Mouse (Mus musculus) lung, postnatal 36 days (tissue): ENCODE data around the gene Mrpl24.
"Not testable (repeated sequence)": the region's sequence is repeated elsewhere in the genome, so short reads cannot be mapped to it uniquely, and the experiment has no call there.

Experiments used
- DNase-seq: peaks from one replicate; pipeline ENCODE4 v3.0.0; 2022; ENCODE audit warnings: mixed read lengths

Mrpl24 gene

DNA sequence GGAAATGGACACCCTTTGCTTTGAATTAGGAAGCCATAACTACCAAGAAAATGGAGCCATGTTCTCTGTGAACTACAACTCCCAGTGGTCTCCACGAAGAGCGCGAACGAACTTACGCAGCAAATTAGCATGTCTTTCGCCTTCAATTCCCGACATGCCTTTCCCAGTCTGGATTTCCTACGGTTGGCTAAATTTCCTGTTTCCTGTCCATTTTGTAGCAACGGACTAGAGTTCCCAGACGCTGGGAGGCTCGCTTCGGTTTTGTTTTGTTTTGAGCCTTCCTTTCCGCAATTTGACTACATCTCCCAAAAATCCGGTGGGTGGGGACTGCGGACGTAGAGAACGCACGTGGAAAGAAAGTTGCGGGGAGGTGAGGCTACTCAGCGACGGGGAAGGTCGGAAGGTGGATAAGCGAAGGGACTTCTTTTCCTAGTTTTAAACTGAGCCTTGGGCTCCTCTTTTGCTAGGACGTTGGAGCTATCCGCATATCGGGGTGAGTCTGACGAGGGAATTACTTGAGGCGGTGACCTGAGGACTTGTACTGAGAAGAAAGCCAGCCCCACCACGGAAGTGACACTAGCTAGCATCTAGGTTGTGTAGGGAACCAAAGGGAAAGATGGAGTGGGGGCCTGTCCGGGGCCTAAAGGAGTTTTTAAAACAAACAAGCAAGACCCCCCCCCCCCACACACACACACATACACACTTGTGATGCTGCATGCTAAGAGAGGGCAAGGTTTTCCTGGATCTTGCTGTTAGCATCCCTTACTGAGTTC is at the start of gene Mrpl24:
Gene Mrpl24 (plus strand): TSS at position 171 of the 773 bp plus-strand sequence.
- peak; percentile 95 for DNase-seq

DNA sequence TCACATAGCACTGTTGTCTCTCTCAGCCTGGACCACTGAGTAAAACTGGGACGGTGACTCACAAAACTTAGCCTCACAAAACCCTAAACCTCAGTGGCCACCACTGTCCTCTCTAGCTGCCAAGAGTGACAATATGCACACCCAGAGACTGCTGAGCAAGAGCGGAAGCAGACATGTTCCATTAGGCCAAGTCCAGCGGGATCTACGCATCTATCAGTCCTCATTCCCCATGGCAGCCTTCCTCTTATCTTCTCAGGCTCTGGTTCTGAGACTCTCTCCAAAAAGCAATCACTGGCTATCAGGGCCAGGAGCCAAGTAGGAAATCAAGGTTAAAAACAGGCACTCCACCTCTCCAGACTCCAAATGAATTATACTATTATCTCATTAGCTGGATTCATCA is 41.6 kb upstream of the Mrpl24 start:
- no peak for DNase-seq

DNA sequence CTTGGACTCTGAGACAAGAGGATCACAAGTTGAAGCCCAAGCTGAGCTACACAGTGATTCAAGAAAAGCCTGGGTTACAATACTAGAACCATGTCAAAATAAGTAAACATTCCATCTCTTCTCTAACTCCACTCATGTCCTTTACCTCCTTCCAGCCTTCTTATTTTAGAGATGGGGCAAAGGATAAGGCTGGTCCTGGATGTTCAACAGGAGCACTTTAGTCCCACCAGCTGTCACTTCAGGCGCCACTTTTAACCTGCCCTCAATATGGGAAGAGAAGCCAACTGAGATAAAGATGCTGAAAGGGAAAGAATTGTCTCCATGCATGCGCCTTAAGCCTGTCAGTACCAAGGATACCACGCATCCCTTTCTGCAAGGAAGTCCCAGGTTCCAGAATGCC is 35.0 kb upstream of the Mrpl24 start:
- DNase-seq: no peak

DNA sequence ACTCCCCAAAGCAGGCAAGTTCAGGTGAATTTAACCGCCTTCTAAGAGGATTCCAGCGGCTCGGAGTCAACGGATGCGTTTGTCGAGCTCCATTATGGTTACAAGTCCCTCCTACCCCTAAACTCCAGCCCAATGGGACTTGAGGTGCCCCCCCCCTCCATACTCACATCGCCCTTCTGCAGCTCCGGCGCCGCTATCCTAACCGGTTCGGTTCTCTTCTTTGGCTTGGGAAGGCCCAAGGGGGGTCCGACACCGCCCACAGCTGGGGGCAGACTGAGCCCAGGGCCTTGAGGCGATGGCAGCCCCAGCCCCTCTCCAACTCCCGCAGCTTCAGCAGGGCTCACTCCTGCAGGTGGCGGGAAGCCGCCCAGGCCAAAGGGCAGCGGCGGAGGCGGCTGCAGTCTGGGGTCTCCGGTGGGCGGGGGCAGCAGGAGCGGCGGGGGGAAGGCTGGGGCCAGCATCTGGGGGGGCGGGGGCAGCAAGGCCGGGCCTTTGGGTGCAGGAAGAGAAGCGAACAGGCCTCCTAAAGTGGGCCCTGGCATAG is 34.5 kb upstream of the Mrpl24 start:
- DNase-seq: no peak

DNA sequence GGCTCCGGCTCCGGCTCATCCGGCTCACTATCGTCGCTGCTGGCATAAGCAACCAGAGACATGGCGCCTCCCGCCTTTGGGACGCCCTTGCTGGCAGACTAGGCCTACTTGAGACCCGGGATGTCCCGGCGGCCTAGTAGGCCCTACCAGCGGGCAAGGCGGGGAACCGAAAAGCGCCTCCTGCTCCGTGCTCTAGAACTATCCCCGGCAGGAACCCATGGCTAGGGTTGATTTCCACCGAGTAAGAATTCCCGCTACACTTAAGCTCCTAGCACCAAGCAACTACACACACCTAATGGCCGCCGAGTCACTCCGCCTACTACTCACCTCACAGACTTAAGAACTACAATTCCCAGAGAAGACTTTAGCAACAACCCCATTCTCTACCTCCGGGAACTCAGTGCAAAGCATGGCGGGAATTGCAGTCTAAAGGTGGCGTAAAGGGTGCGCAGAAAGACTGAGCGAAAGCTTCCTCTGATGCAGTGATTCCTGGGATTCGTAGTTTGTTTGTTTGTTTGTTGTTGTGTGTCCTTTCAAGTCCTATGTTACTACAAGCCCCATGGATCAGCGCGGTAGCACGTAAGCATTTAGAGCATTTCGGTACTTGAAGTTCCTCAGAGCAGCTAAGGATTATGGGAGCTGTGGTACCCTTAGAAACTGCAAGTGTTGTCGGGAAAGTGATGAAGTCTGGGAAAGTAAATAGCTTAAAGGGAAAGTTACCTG is 33.9 kb upstream of the Mrpl24 start, which contains the start of gene Prcc:
Gene Prcc (minus strand): TSS at position 328 of the 723 bp plus-strand sequence.
- peak; percentile 99 for DNase-seq

DNA sequence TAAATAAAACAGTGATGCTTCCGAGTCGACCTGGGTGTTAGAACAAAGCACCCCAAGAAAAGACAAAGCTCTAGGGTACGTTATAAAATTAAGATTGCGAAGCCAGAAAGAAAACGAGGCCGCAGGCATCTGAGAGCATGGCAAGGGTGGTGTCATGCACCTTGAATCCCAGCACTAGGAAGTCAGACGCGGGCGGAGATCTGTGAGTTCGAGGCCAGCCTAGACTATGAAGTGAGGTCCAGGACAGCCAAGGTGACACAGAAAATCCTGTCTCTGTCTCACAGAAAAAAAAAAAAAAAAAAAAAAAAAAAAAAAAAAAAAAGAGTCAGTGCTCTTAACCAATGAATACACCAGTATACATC is 33.3 kb upstream of the Mrpl24 start:
- no peak for DNase-seq

DNA sequence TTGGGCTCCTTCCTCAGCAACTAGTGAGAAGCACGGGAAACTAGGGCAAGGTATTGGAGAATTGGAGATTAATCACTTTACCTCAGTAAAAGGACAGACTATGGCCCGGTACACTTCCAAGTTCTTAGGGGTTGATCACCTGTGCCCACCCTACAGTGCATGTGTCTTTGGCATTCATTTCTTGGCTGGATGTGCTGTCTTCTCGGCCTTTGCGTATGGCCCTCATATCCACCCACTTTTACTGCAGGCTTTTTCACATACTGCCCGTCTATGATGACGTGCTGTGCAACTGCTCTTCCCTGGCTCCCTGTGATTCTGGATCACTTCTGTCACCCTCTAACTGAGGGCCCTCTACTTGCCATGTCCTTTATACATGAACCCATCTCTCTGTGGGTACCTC is 32.9 kb upstream of the Mrpl24 start:
- DNase-seq: no peak

DNA sequence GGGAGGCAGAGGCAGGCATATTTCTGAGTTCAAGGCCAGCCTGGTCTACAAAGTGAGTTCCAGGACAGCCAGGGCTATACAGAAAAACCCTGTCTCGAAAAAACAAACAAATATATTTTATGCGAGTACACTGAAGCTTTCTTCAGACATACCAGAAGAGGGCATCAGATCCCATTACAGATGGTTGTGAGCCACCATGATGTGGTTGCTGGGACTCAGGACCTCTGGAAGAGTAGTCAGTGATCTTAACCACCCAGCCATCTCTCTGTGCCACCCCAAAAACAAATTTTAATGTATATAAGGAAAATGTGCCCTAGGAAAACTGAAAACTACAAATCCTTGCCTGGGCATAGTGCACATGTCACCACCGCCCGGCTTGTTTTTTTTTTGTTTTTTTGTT is 31.9 kb upstream of the Mrpl24 start:
- DNase-seq: not testable (repeated sequence)

DNA sequence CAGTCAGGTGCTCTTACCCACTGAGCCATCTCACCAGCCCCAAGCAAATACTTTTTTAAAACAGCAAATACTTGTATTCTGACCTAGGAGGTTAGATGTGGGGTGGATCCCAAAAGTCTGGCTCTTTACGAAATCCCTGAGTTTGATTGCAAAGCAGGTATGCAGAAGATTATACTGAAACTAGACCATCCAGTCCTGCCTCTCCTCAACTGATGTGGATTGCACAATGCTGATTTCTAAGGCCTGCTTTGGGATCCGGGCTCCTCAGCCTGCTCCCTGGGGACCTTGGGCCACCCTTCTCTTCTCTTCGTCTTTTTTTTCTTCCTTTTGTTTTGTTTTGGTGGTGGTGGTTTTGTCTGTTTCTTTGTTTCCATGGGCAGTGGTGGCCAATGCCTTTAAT is 27.8 kb upstream of the Mrpl24 start:
- no peak for DNase-seq

DNA sequence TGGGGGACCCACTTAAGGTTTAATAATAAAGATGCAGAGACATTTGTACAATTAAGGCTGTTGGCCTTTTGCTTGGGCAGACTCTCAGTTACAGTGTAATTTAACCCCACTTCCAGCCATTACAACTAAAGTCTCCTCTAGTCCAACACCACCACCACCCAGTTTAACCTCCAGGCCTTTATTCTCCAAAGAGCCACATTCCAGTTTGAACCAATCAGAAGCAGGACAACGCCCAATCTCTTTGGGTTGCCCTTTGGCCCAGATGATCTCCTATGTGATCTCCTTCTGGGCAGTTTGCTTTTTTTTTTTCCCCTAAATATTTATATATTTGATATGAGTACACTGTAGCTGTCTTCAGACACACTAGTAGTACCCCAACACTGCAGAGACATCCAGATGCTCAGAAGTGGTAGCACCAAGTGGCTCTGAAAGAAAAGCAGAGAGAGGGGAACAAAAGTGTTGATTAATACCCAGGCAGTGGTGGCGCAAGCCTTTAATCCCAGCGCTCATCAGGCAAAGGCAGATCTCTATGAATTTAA is 25.9 kb upstream of the Mrpl24 start:
- no peak for DNase-seq

DNA sequence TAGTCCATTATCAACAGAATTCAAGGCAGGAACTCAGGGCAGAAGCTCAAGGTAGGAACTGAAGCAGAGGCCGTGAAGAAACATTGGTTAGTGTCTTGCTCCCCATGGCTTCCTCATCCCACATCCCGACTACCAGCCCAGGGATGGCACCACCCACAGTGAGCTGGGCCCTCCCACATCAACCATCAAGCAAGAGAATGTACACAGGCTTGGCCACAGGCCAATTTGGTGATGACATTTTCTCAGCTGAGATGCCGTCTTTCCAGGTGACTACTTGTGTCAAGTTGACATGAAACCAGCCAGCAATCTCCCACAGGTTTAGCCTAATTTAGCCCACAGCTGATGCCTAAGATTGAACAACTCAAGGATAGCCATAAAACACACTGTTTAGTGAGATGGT is 20.0 kb upstream of the Mrpl24 start:
- no peak for DNase-seq

DNA sequence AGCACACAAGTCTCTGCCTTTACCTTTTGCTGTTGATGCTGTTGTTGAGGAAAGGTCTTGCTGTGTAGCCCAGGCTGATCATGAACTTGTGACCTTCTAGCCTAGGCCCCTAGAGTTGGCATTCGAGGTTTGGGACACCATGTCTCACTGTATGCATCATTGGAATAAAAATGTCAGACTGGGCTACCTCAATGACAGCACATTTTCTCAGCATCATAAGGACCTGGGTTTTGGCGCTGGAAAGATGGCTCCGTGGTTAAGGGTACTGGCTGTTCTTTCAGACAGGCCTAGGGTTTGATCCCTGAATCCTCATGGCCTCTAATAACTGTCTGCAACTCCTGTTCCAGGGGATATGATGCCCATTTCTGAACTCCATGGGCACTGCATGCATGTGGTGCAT is 19.5 kb upstream of the Mrpl24 start:
- DNase-seq: no peak

DNA sequence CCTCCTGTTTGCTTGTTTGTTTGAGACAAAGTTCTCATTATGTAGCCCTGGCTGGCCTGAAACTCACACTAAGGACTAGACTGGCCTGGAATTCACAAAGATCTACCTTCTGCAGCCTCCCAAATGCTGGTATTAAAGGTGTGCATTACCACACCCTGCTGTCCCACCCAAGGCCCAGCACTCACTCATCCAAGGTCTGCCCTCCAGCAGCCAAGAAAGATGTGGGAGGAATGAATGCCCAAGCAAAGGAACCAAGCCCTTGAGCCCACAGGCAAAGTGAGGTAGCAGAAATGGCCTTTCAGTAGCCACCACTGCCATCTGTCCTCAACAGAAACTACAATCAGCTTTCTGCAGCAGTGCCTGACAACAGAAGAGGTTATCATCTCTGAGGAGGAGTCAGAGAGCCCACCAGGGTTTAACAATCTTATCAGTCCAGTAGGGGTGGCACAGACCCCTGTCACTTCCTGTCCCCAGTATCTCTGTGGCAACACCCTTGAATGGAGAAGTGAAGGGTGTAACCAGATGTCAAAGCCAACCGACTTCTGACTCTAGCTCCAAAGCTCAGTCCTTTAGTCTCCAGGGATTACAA is 18.2 kb upstream of the Mrpl24 start:
- DNase-seq: no peak

DNA sequence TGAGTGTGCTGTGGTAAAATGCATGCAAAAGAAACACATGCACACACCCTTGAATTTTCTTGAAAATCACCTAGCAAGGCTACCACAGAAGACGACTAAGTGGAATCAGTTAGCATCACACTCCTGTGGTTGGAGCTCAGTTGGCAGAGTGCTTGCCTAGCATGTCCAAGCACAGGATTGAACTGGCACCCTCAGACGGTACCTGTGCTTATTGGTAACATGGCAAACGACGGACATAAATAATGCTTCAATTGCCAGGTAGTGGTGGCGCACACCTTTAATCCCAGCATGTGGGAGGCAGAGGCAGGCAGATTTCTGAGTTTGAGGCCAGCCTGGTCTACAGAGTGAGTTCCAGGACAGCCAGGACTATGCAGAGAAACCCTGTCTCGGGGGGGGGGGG is 17.3 kb upstream of the Mrpl24 start:
- not testable (repeated sequence) for DNase-seq

DNA sequence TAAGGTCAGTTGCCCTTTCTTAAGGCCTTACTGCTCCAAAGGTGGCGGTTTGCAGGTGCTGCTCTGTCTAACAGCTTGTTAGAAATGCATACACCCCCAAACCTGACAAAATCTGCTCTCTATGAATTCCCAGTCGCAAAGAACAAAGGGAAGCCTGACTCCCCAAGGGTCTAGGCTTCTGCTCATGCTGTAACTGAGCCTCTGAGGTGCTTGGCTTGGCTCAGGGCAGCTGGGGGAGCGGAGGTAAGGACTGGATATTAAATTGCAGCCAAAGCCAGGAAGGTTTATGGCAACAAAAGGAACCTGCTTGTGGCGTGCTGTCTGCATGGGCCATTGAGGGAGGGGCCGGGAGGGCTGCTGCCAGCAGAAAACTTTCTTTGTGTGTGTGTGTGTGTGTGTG is 15.5 kb upstream of the Mrpl24 start:
- no peak for DNase-seq

DNA sequence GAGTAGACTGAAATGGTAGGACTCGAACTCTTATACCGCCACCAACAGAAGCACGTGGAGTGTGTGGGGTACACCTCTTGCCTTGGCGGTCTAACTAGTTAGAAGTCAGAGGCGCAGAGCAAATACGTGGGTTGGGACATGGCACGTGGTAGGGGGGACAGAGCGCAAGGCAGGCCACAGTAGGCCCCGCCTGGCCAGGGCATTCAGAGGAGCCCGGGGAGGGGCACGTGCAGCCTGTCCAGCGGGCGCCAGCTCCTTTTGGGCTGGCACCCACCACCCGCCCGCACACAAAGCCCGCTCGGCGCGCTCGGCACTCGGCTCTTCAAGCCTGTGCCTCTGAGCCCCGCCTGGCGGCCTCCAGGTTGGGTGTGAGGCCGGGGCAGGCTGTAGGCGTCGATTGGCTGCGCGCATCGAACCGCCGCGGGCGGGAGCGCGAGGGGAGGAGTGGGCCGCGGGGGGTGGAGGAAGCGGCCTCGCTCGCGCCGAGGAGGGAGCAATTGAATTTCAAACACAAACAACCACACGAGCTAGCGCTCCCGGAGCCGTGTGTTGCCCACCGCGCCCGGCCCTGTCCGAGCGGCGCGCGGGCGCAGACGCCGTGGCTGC is 13.3 kb upstream of the Mrpl24 start, which contains the start of gene Hdgf:
Gene Hdgf (plus strand): TSS at position 442 of the 606 bp plus-strand sequence.
- DNase-seq: peak; percentile 97

DNA sequence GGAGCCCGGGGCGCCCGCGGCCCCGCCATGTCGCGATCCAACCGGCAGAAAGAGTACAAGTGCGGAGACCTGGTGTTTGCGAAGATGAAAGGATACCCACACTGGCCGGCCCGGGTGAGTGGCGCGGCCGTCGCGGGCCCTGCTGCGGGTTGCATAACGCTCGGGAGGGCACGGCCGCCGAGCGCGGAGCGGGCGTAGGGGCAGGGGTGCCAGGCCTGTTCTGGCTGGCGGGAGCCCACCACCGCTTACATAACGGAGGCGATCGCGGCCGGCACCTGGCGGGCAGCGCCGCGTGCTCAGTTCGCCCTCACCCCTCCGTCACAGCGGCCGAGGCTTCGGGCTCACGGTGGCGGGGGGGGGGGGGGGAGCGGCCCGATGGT is 12.7 kb upstream of the Mrpl24 start:
- peak; percentile 42 for DNase-seq

DNA sequence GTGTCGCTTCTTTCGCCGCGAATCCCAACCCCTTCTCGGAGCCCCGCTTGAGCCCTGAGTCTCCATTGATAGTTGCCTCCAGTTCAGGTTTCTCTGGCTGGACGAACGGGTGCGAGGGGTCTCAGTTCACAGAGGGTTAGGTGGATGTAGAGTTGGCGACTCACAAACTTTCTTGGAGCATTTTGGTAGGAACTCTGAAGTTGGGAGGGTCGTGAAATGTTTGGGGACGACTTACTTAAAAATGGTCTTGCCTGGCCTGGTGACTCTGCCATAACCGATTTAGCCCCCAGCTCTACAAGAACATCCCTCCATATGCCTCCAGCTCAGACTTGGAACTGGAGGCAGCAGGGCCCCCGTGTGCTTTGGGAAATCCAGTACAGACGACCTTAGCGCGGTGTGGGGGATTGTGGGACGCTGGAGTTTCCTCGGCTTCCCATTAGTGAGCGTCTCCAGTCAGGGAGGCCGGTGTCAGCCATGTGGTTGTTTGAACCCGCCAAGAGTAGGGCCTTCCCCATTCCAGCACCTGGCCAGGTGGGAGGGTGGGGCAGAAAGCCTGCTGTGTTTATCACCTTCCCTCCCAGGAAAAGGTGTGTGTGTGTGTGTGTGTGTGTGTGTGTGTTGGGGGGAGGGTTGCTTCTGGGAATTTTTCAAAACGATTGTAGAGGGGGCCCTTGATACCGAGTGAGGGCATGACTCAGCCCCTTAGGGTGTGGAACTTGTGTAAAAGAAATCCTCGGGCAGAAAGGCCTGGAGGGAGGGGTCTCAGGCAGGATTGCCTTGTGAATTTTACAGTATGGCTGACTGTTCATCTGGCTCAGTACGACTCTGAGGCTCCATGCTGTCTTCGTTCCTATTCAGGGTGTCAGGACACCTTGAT is 12.1 kb upstream of the Mrpl24 start:
- peak; percentile 77 for DNase-seq

DNA sequence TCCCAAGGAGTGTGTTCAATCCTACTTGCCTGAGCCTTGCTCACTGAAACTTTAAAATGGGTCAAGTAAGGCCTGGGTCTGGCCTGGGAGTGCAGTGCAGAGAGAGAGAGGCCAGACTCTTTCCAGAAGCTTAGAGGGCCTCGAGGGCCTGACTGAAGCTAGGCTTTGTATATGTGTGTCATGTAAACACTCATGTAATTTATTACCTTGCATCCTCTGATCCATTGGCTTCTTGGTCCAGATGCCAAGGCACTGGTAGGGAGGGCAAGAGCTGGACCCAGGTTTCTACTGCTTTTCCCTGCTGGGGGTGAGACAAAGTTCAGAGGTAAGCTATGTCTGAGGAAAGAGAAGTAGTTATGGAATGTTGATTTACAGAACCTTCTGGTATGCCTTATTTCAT is 11.4 kb upstream of the Mrpl24 start:
- no peak for DNase-seq

DNA sequence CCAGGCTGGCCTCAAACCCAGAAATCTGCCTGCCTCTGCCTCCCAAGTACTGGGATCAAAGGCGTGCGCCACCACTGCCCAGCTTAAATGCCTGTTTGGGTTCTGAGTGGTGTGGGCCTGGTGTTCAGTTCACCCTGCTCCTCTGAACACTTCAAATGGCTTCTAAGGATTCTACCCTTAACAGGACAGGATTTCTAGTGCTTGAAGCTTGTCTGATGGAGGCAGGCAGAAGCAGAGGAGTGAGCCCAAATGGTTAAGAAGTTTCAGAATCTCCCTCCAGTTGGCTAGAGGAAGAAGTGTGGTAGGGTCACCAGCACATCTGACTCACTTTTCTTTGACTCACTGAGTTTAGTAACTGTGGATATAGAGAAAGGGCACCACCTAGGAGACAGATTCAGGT is 9.9 kb upstream of the Mrpl24 start:
- DNase-seq: no peak

DNA sequence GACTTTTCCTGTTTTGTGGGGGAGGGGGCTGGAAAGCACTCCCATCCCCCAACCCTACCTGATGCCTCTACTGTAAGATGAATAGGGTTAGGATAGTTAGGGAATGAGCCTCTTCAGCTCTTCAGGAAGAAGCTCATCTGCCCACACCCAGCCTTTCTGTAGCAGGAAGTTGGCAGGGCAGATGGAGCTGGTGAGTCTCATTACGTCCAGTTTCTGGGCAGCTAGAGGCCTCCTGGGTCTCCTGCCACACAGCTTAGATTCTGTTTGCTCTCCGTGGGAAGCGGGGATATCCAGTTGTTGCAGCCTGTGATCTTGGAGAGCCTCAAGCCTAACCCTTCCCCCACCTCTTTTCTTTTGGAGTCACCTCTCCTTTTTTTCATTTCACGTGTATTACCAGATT is 9.4 kb upstream of the Mrpl24 start:
- DNase-seq: peak; percentile 32

DNA sequence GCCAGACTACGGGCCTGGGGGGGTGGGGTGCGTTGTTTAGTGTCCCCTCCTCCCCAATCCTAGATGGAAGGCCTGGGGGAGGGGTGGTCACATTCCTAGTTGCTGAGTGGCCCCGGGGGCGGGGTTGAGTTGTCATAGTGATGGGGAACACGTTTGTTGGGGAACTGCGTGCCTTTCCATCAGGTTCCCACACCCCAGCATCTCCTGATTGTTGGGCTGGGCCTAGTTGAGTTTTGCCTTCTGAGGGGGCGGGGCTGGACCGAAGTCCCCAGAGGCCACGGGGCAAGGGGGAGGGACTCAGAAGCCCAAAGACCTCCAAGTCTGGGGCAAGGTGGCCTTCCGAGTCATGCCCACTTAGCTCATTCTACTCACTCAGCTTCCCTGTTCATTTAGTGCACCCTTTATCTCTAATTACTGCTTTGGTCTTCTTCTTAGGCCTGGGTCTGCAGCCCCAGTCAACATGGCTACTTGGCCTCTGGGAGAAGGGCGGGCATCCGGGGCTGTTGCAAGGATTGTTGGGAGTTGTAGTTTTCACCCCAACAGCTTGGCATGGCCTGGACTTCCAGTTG is 8.6 kb upstream of the Mrpl24 start:
- DNase-seq: peak; percentile 95
